Mouse (Mus musculus) CD4-positive, CD25-positive, alpha-beta regulatory T cell, adult 4 months (primary cell): ENCODE data around the gene Atp2b1. TPM values are rescaled to one million over a fixed set of nuclear protein-coding genes. Genes with fewer than 3 reads are reported as not detected.
"Not testable (repeated sequence)": the region's sequence is repeated elsewhere in the genome, so short reads cannot be mapped to it uniquely, and the experiment has no call there.

ENCODE experiments used
- ATAC-seq: one replicate; pipeline ENCODE4 v1.8.0; 2017
- polyA plus RNA-seq, 2 experiments: library from polyadenylated mRNA; unstranded; fragments of 100-300 nt; shearing (Covaris generic); gene quantifications; one replicate each; pipeline ENCODE4 v1.2.1; 2017

Gene Atp2b1
- polyA plus RNA-seq, 2 experiments from 2014 or later = 147 to 159 TPM

GRCm38 (mm10) chr10:98966407-98967215 is 52.4 kb downstream of the Atp2b1 start:
- ATAC-seq = no peak

DNA sequence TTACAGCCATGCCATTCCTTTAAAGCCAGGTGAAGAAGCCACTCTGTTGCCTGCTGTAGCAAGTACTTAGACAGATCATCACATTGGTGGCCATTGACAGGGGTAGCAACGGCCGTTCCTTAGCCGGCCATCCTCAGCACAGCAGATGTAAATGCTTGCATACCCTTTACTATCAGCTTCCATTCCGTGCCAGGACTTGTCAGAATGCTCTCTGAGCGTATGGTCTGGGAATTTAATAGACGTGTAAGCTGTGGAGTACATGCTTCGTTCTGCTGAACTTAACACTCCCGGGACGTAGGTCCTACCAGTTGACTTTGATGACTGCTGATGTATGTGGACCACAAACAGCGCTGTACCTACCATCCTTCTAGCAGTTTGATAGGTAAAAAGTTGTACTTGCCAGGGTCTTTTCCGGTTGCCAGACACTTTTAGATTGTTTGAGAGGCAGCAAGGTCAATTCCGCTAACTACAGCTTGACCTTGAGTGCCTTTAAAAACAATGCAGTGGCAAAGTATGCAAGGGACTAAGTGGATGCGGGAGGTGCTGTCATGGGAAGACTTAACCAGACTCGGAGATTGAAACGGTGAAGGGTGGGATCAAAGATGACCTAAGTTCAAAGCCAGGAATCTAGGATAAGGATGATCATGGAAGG is 53.2 kb downstream of the Atp2b1 start:
- ATAC-seq = no peak

DNA sequence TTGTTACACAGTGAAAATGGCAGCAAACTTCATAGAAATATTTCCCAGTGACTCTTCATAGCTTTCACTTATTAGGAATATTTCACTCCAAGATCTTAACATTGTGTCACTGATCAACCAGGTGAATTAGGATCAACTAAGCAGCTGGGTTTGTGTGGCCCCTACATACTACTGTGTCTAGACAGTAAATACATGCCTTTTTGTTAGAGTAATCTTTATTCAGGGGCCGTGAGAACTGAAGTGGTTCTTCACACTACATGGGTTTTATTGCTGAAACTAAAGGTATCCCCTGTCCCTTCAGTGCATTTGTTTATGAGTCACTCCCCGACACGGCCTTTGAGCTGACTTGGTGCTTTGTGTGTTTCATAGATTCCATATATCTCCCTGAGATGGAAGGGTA is 56.7 kb downstream of the Atp2b1 start:
- ATAC-seq = no peak

DNA sequence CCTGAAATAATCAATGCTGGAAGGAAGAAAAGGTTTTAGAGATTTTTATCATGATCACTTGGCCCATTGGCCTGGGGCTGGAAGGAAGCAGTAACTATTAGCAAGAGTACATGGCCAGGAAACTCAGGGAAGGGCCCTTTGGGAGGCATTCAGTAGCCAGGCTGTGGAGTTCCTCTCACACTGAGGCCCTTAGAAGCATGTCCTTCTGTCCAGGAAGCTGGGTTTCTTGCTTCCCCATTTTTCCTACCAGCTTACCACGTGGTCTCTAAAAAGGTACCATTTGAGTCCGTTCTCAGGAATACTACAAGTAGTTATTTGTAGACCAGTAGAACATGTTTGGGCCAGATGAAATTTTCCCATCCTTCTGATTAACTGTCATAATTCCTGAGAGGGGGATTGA is 58.2 kb downstream of the Atp2b1 start:
- no peak for ATAC-seq

DNA sequence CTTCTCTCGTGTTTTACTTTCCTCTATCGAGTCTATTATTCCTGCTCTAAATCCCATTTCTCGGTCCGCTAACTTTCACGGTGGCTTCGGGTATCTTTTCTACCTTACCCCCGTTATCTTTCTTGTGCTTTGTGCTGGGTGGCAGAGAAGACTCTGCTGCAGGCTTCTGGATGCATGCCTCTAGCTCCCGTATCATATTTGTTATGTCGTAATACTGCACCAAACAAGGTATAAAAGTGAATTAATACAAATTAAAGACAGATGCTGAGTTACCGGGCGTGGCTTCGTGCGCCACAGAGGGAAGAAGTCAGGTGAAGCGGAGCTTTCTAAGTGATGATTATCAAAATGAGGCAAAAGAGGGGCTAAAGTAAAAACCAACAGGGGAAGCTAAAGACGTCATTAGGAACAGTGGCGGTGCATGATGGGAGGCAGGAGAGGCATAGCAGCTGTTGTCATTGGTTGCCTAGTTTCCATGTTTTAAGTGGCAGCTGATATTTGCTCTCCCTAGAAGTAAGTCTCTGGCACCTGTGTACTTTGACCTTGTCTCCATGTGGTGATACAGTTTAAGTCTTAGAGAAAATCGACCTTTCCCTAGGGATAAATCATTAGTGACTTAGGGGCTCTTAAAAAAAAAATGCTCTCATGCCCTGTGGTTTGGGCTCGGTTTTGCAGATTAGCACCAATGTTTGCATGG is 58.9 kb downstream of the Atp2b1 start:
- no peak for ATAC-seq

DNA sequence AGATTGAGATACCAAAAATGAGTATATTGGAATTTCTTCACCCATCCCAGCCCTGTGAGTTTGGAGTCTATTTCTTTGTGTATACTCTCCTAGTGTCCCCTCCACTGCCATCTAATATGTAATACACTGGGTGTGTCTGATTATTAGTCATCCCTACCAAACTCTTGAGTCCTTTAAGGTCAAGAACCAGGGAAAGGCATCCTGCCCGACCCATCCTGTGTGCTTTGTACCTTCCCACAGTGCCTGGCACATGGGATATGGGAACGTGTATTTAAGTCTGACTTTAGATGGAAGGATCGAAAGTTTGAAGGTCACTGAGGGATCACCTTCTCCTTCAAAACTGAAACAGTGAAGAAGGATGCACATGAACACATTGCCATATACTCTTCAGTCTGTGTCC is 60.4 kb downstream of the Atp2b1 start:
- no peak for ATAC-seq

GRCm38 (mm10) chr10:98975611-98976010 is 61.4 kb downstream of the Atp2b1 start:
- no peak for ATAC-seq

GRCm38 (mm10) chr10:98976877-98977494 is 62.8 kb downstream of the Atp2b1 start:
- peak; percentile 32 for ATAC-seq

DNA sequence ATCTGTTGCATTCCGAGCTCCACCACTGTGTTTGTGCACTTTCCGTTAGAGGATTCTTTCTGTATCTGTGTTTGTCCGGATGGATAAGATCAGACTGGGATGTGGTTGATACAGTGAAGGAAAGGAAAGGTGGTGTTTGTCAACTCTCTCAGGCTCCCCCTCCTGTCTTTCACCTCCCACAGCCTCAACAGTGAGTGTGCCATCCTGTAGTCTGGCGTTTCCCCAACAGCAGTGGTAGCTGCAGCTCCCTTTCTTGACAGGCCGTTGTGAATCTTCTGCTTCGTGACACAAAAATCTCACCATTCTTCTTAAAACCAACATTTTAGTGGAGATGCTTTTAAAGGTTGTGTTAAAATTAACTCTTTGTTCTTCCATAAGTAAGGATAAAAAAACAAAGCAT is 64.6 kb downstream of the Atp2b1 start:
- ATAC-seq = no peak

DNA sequence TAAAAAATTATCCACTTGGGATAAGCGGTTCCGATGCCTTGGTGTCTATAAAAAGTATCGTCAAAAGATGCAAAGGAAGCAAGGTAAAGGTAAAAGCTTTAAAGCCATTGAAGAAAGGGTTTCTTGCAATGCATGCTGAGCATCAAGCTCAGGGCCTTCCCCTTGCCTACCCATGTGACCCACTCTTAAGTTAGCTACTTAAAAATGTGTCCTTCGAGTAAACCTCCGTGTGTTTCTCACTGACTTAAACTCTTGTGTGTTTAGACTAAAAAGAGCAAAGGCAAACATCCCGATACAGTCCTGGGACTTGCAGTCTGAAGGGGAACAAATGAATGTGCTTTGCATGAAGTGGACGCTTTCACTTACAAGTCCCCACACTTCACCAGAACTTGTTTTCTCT is 65.1 kb downstream of the Atp2b1 start:
- ATAC-seq = peak; percentile 39

DNA sequence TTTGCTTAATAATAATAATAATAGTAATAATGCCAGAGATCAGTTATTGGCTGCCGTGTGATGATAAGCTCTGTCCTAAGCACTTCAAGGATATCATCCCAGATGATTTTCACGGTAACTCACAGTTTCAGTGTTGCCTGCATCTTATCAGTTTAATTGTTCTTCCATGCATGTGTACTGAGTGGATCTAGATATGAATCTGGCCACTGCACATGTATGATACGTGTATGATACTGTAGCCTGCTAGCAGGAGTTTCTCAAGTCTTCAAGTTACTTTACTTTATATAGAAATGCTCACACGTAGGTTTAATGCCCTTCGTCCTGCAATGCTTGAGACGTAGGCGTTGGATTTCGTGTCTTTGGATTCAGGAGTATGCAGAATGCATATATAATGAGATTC is 65.7 kb downstream of the Atp2b1 start:
- no peak for ATAC-seq

GRCm38 (mm10) chr10:98991964-98992363 is 77.8 kb downstream of the Atp2b1 start:
- no peak for ATAC-seq

GRCm38 (mm10) chr10:98993186-98993585 is 79.0 kb downstream of the Atp2b1 start:
- ATAC-seq = no peak

DNA sequence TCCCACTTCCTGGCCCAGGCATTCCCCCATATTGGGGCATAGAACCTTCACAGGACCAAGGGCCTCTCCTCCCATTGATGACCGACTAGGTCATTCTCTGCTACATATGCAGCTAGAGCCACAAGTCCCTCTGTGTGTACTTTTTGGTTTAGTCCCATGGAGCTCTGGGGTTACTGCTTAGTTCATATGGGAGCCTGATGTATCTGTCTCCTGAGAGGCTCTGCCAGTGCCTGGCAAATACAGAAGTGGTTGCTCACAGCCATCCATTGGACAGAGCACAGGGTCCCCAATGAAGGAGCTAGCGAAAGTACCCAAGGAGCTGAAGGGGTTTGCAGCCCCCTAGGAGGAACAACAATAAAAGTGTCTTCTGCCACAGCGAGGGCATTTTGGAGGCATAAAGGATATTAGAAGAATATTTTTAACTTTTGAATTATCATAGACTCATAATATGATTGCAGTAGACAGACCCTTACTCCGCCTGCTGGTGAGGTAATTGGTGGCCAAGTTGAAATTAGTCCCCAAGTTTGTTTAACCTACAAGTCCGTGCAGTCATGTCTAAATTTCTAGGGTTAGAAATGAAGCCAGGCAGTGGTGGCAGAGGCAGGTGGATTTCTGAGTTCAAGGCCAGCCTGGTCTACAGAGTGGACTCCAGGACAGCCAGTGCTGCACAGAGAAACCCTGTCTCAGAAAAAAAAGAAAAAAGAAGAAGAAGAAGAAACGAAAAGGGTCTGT is 81.0 kb downstream of the Atp2b1 start:
- not testable (repeated sequence) for ATAC-seq

- no peak for ATAC-seq
These were observed 90.7 kb downstream of the Atp2b1 start for GRCm38 (mm10) chr10:99004866-99005265.

DNA sequence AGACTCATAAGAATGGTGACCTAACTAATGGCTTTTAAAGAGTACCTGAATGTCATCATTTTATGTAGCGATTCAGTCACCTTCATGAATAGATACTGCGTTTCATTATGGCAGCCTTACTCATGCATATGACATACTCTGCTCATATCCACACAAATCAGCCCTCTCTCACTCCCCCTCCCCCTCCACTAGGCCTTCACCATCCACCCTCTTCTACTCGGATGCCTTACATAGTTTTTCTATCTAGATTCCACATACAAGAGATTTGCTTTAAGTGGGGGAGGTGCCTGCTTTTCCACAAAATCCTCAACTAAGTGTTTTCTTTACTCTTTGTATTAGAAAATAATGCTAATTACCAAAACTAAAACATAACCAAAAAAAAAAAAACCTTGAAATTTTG is 96.9 kb downstream of the Atp2b1 start:
- no peak for ATAC-seq

DNA sequence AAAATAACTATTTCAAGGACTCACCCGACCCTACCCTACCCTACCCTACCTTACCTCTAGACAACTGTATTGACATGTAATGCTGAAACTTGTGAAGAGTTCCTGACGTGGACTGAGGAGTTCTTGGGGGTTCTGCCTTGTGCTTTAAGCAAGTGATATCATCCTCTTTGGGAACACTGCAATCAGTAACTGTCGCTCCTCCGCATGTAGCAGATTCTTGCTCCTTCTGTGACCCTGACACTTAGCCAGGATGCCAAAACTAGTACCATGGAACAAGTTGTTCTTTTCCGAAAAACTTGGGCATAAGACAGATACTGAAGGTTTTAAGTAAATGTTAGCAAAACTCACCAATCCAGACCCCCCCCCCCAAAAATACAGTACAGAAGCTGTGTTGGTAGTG is 97.9 kb downstream of the Atp2b1 start:
- no peak for ATAC-seq

DNA sequence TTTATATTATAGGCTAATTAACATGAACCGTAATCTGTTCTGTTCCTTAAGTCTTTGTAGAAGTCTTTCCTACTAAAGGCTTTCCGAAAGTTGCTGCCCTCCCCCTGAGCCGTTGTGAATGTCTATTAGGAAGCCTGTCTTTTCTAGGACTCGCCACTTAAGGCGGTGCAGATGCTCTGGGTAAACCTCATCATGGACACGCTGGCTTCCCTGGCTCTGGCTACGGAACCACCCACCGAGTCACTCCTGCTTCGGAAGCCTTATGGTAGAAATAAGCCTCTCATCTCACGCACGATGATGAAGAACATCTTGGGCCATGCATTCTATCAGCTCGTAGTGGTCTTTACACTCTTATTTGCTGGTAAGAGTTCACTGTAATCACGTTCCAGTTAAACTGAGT is 100.5 kb downstream of the Atp2b1 start:
- ATAC-seq = no peak

DNA sequence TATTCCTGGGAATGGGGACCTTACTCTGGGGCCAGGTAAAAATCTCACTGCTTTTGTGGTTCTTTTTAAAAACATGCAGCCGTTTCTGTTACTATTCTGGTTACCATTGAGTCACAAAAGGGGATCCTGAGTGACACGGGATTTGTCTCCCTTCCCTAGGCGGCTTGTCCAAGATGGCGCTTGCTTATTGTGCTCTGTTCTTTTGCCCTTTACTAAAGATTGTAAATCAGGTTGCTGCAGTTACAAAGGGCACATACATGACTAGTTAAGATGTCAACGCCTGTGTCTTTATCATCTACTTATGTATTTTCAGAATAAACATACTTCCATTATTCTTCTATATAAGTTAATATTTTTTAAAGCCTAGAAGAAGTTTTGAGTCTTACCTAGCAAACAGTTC is 102.8 kb downstream of the Atp2b1 start:
- no peak for ATAC-seq

GRCm38 (mm10) chr10:99027462-99027861 is 113.3 kb downstream of the Atp2b1 start:
- no peak for ATAC-seq

DNA sequence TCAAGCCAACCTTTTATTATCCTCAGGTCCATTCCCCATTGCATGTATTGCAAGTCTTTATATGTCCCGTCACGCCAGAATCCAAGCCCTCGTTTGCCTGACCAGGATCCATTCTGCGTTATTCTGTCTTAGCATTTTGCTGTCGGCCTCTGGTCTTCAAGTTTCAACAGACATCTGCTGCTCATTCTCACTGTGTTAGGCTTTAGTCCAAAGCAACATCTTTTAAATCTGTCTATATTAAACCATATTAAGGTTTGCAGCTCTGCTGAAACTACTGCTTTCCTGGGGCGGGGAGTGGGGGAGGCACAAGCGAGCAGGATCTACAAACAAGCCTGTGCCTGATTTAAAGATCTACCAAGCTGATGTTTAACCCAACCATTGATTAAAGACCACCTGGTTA is 115.6 kb downstream of the Atp2b1 start:
- no peak for ATAC-seq
